Mouse (Mus musculus) megakaryocyte-erythroid progenitor cell, adult 5-6 weeks (primary cell): ENCODE measurements around the gene Gm13272. TPM values are rescaled to one million over a fixed set of nuclear protein-coding genes. Genes with fewer than 3 reads are reported as not detected.
"Not testable (repeated sequence)": the region's sequence is repeated elsewhere in the genome, so short reads cannot be mapped to it uniquely, and the experiment has no call there.

Experiments
- ATAC-seq: replicated peaks from 2 replicates; pipeline ENCODE4 v1.8.0; 2016; ENCODE audit warnings: mild to moderate bottlenecking, inconsistent platforms; ENCODE audit not compliant: severe bottlenecking, poor library complexity, low FRiP score, low TSS enrichment
- total RNA-seq, 2 experiments: library from RNA; stranded (forward) in 1 of 2; stranded (reverse) in 1 of 2; fragments of 200-1000, 215-1000 nt in 1 of 2; fragments of >200 nt in 1 of 2; fragmentation: Nextera tagmentation in 1 of 2; gene quantifications; 2 replicates each; pipeline ENCODE4 v1.2.3; 2014 to 2017

Gene Gm13272
- total RNA-seq (2014; fragmentation: Nextera tagmentation) (not detected in 2 replicates), total RNA-seq (2017) (not detected in 2 replicates)

- ATAC-seq, result not testable (repeated sequence)
Measured at GRCm38 (mm10) chr4:88779550-88779949, at the start of gene Gm13272. TSS of gene Gm13272 (plus strand) at chr4:88779850.

- ATAC-seq, result peak; percentile 87
Measured at GRCm38 (mm10) chr4:88738480-88738879, 41.2 kb upstream of the Gm13272 start.

- ATAC-seq, result no peak
Measured at GRCm38 (mm10) chr4:88739036-88739435, 40.6 kb upstream of the Gm13272 start.

GRCm38 (mm10) chr4:88741426-88741825 is 38.2 kb upstream of the Gm13272 start:
- no peak for ATAC-seq

- ATAC-seq, result peak; percentile 59
Measured at GRCm38 (mm10) chr4:88742771-88743371, 36.8 kb upstream of the Gm13272 start.

- ATAC-seq, result no peak
Measured at GRCm38 (mm10) chr4:88744207-88744606, 35.4 kb upstream of the Gm13272 start.

GRCm38 (mm10) chr4:88749926-88750325 is 29.7 kb upstream of the Gm13272 start:
- no peak for ATAC-seq

GRCm38 (mm10) chr4:88754818-88755340 is 24.8 kb upstream of the Gm13272 start, which contains the start of gene Gm13271:
TSS of gene Gm13271 (plus strand) at chr4:88754868.
- ATAC-seq, result not testable (repeated sequence)

- not testable (repeated sequence) for ATAC-seq
Measured at GRCm38 (mm10) chr4:88756581-88757513, 22.8 kb upstream of the Gm13272 start.

- peak; percentile 100 for ATAC-seq
Measured at GRCm38 (mm10) chr4:88757628-88758031, 22.0 kb upstream of the Gm13272 start.

- ATAC-seq, result not testable (repeated sequence)
Measured at GRCm38 (mm10) chr4:88758751-88759150, 20.9 kb upstream of the Gm13272 start.

- ATAC-seq, result not testable (repeated sequence)
Measured at GRCm38 (mm10) chr4:88759610-88760268, 19.9 kb upstream of the Gm13272 start, which contains the start of gene Gm13283. TSS of gene Gm13283 (plus strand) at chr4:88760119.

- not testable (repeated sequence) for ATAC-seq
Measured at GRCm38 (mm10) chr4:88760431-88760830, 19.2 kb upstream of the Gm13272 start.

GRCm38 (mm10) chr4:88761776-88762175 is 17.9 kb upstream of the Gm13272 start:
- not testable (repeated sequence) for ATAC-seq

GRCm38 (mm10) chr4:88762341-88762740 is 17.3 kb upstream of the Gm13272 start:
- ATAC-seq, result not testable (repeated sequence)

GRCm38 (mm10) chr4:88763384-88764018 is 16.1 kb upstream of the Gm13272 start:
- peak; percentile 83 for ATAC-seq

- not testable (repeated sequence) for ATAC-seq
Measured at GRCm38 (mm10) chr4:88773534-88773933, 6.1 kb upstream of the Gm13272 start, which contains the start of gene Gm13290. TSS of gene Gm13290 (plus strand) at chr4:88773834.

- ATAC-seq, result not testable (repeated sequence)
Measured at GRCm38 (mm10) chr4:88776622-88777021, 3.0 kb upstream of the Gm13272 start, which contains the start of gene Gm13289. TSS of gene Gm13289 (plus strand) at chr4:88776922.

- ATAC-seq, result not testable (repeated sequence)
Measured at GRCm38 (mm10) chr4:88780320-88780719, 670 bp downstream of the Gm13272 start.
